Mouse (Mus musculus): ENCODE measurements around the gene Tmigd1.

Gene Tmigd1

GRCm38 (mm10) chr11:76899758-76900738, 1.9 kb upstream of the Tmigd1 start:
- peak; percentile 75 for DNase-seq

DNA sequence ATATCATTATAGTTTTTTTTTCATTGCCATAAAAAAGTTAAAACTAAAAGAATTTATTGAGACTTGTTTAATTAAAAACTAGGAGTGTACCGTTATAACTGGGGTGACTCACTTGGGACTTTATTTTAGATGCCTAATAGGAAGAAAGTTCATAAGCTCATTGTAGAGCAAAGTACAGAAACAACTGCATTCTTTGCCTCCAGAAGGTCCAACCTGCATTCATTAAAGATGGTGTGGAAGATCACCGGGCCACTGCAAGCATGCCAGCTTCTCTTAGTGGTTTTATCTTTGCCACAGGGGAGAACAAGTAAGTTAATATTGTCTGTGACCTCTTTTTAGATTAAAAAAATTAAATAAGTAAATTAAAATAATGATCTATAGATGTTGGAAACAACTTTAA, 2.4 kb downstream of the Tmigd1 start:
- no peak for DNase-seq

- no peak for DNase-seq
Measured at GRCm38 (mm10) chr11:76908651-76909050, 6.7 kb downstream of the Tmigd1 start.

DNA sequence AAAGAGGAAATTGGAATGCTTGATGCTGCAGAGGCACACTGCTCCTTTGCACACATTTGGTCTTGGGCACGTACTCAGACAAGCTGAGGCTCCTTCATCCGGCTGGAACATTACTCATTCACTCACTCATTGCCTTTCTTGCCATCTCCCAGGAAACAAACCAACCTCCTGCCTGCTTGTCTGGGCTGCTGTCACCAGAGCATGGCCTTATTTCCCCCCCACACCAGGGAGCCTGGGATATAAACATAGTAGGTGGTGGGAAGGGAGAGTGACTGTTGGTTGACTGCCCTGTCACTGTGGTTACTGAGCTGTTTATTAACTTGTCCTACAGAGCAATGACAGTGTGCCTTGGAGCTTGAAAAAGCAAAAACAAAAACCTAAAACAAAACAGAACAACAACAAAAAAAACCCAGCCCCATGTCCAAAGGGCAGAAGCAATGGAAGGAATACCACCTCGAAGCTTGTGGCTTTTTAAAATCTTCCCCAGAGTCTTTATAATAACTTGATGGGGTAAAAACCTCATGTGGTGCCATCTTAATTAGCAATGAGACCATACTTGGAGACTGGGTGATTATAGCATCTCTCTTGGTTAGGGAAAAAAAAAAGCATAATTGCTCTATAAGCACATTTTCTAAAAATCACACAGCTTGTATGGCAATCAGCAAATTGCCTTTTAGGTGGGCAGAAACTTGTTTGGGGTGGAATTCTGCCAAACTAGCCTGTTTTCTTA, 9.5 kb downstream of the Tmigd1 start:
- peak; percentile 78 for DNase-seq

GRCm38 (mm10) chr11:76912055-76912395, 10.1 kb downstream of the Tmigd1 start:
- DNase-seq, result peak; percentile 61

- no peak for DNase-seq
Measured at GRCm38 (mm10) chr11:76914366-76914765, 12.4 kb downstream of the Tmigd1 start.

DNA sequence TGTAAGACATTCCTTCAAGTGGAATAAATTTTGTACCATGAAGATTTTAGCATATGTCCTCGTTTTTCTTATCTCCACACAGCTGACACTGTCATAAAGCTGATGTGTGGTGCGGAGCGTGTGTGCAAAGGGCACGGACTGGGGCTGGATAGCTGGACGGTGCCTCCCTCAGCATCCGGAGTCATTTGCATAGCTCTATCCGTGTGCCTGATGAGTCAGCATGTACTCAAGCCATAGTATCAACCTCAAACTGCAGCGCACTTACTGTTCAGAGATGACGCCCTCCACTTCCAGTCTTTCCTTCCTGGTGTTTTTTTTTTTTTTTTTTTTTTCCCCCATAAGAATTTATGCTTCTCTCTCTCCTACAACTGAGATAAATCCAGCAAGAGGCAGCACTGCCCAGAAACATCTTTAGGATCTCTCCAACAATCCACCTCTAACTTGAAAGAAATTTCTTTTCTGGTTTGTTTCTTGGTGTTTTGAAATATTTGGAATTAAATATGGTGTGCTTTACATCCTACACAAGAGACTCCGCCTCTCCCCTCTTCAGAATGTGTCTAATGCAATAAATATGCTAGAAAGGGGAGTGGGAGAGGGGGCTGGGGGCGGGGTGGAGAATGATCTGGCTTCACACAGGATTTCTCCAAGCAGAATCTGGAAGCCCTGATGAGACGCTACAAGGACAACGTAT, 14.7 kb downstream of the Tmigd1 start:
- DNase-seq, result peak; percentile 50

- DNase-seq, result no peak
Measured at GRCm38 (mm10) chr11:76917230-76917548, 15.2 kb downstream of the Tmigd1 start.

GRCm38 (mm10) chr11:76920607-76921006, 18.6 kb downstream of the Tmigd1 start:
- no peak for DNase-seq

DNA sequence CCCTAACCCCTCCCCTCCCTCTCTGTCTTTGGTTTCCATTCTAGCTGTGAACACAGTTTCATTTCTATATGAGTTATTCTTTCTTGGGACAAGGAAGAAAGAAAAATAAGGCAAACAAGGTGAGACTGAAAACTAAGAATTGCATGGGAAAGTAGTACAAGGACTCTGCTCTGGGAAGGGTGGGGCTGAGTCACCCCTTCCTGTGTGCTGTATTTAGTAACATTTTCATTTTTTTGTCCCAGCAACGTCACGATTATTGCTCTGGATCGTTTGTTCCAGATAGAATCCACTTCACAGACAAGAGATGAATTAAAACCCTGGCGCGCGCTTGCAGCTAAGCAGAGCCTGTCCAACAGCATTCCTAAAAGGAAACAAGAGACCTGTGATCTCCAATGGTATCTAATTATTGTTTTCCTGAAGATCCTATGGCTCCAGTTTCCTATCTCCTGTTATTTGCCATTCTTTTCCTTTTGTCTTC, 22.8 kb downstream of the Tmigd1 start, which contains the start of gene Blmh:
Blmh (plus strand) TSS at position 51 of the 478 bp plus-strand sequence.
- DNase-seq, result peak; percentile 43

- DNase-seq, result peak; percentile 51
Measured at GRCm38 (mm10) chr11:76928586-76928985, 26.6 kb downstream of the Tmigd1 start.

GRCm38 (mm10) chr11:76933209-76933608, 31.2 kb downstream of the Tmigd1 start:
- no peak for DNase-seq

DNA sequence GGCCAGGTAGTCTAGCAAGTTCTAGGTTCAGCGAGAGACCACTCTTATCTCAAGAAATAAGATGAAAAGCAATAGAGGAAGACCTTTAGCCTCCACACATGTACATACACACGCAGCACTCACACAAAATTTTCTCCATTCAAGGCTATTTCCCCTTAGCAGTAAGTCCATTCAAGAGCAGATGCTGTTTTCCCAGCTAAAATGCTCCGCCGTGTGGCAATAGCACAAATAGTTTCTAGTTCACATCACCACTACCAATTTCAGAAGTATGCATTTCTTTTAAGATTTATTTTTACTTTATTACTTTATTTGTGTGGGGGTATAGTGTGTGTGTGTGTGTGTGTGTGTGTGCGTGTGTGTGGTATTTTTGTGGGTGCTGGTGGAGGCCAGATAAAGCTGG, 34.6 kb downstream of the Tmigd1 start:
- DNase-seq, result no peak

- no peak for DNase-seq
Measured at GRCm38 (mm10) chr11:76944839-76945238, 42.9 kb downstream of the Tmigd1 start.

GRCm38 (mm10) chr11:76945386-76946202, 43.6 kb downstream of the Tmigd1 start:
- DNase-seq, result peak; percentile 96

DNA sequence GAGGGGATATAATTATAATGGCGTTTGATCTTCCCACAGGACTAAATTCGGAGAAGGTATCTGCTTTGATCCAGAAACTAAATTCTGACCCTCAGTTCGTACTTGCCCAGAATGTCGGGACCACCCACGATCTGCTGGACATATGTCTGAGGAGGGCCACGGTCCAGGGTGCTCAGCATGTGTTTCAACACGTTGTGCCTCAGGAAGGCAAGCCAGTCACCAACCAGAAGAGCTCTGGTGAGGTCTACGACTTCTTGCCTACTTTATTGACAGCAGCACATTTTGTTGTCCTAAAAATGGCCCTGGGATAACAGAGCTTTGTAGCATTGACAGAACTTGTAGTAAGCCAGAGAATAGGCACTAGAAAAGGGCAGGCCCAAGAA, 44.2 kb downstream of the Tmigd1 start:
- DNase-seq, result no peak

DNA sequence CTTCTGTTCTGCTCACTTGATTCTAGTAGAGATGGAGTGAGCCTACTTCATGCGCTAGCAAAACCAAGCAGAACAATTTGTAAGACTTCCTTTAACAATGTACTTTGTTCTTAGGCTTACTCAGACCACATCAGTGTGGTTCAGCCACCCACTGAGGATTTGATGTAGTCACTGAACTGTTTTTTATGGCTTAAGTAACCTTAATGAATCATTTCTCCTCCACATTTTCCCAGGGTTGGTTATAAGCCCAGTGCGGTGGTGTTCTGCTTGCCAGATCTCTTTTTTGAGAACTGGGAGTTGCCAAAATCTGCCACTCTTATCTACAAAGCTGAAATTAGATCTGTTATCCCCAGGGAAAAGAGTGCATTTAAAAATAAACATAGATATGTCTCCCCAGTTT, 51.6 kb downstream of the Tmigd1 start:
- no peak for DNase-seq

DNA sequence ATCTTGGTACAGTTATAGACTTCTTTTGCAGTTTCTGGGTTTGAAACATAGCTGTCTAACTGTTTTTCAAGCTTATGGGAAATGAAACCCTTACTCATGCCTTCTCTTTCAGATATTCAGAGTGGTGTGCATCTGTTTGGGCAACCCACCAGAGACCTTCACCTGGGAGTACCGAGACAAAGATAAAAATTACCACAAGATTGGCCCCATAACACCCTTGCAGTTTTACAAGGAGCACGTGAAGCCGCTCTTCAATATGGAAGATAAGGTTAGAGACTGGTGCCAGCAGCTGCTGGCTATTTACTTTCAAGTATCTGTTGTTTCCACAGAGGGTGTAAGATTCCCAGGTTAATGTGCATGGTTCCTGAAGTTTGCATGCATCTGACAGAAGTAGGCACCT, 63.7 kb downstream of the Tmigd1 start:
- DNase-seq, result no peak

All from kidney, postnatal 14 days (tissue).